Mouse (Mus musculus) E14TG2a.4 (cell line): ENCODE measurements around the gene Plpp1.

Experiments used
- H3K27me3 ChIP-seq: 2 replicates; pipeline ENCODE4 v1.6.1; 2014; ENCODE audit warnings: low read length, control low read depth; ENCODE audit not compliant: insufficient read depth
- H3K36me3 ChIP-seq: 2 replicates; pipeline ENCODE4 v1.6.1; 2014; ENCODE audit warnings: low read length, control low read depth; ENCODE audit not compliant: insufficient read depth
- H3K4me1 ChIP-seq: replicated peaks from 2 replicates; pipeline ENCODE4 v1.6.1; 2014; ENCODE audit warnings: low read depth, low read length, control low read depth
- H3K4me3 ChIP-seq: replicated peaks from 2 replicates; pipeline ENCODE4 v1.5.1; 2014; ENCODE audit warnings: mild to moderate bottlenecking, low read length
- H3K9me3 ChIP-seq: 2 replicates; pipeline ENCODE4 v1.6.1; 2014; ENCODE audit warnings: low read length, control low read depth
- CTCF ChIP-seq: conservative IDR thresholded peaks from 2 replicates; pipeline ENCODE4 v1.5.1; 2014; ENCODE audit warnings: low read length
- NANOG ChIP-seq: IDR thresholded peaks from 2 replicates; pipeline ENCODE4 v1.6.1; 2014; ENCODE audit warnings: borderline replicate concordance, low read length, mixed read lengths
- POU5F1 ChIP-seq: IDR thresholded peaks from 2 replicates; pipeline ENCODE4 v1.6.1; 2014; ENCODE audit warnings: low read length, borderline replicate concordance

Gene Plpp1

GRCm38 (mm10) chr13:112818125-112818524, 17.5 kb downstream of the Plpp1 start:
- no peak for TF ChIP-seq POU5F1
- TF ChIP-seq CTCF, result no peak
- no peak for TF ChIP-seq NANOG

GRCm38 (mm10) chr13:112822413-112822812, 21.8 kb downstream of the Plpp1 start:
- H3K36me3 ChIP-seq, result peaks cover 18% of the 10 kb centered on the region
- H3K4me3 ChIP-seq, result no peak overlapping the region
- H3K9me3 ChIP-seq, result no peaks in the 10 kb centered on the region
- H3K4me1 ChIP-seq, result peaks cover 26% of the 10 kb centered on the region
- TF ChIP-seq POU5F1 (no peak), CTCF (no peak), NANOG (no peak)
- no peaks in the 10 kb centered on the region for H3K27me3 ChIP-seq

More at GRCm38 (mm10) chr13:112818125-112818524, 17.5 kb downstream of the Plpp1 start:
- Histone ChIP-seq H3K4me3 (no peak overlapping the region), H3K27me3 (no peaks in the 10 kb centered on the region), H3K36me3 (peaks cover 16% of the 10 kb centered on the region), H3K9me3 (no peaks in the 10 kb centered on the region), H3K4me1 (0 out of 2 replicates have a peak, but pooled peaks cover 4% of the 10 kb centered on the region)

GRCm38 (mm10) chr13:112823236-112823910, 22.8 kb downstream of the Plpp1 start:
- peaks cover 18% of the 10 kb centered on the region for H3K36me3 ChIP-seq
- H3K27me3 ChIP-seq, result no peaks in the 10 kb centered on the region
- no peaks in the 10 kb centered on the region for H3K9me3 ChIP-seq
- peaks cover 26% of the 10 kb centered on the region for H3K4me1 ChIP-seq
- no peak for TF ChIP-seq POU5F1
- no peak for TF ChIP-seq CTCF
- no peak for TF ChIP-seq NANOG
- no peak overlapping the region for H3K4me3 ChIP-seq

- H3K4me3 ChIP-seq, result no peak overlapping the region
- peaks cover 16% of the 10 kb centered on the region for H3K36me3 ChIP-seq
- H3K27me3 ChIP-seq, result no peaks in the 10 kb centered on the region
- H3K4me1 ChIP-seq, result peaks cover 26% of the 10 kb centered on the region
- H3K9me3 ChIP-seq, result no peaks in the 10 kb centered on the region
- TF ChIP-seq NANOG (no peak), CTCF (no peak), POU5F1 (no peak)
These were observed 23.5 kb downstream of the Plpp1 start for GRCm38 (mm10) chr13:112823911-112824648.

GRCm38 (mm10) chr13:112825479-112825878, 24.9 kb downstream of the Plpp1 start:
- peaks cover 32% of the 10 kb centered on the region for H3K4me1 ChIP-seq
- TF ChIP-seq NANOG, result no peak
- H3K9me3 ChIP-seq, result no peaks in the 10 kb centered on the region
- peaks cover 17% of the 10 kb centered on the region for H3K36me3 ChIP-seq
- no peak overlapping the region for H3K4me3 ChIP-seq
- no peaks in the 10 kb centered on the region for H3K27me3 ChIP-seq

GRCm38 (mm10) chr13:112829619-112830018, 29.0 kb downstream of the Plpp1 start:
- Histone ChIP-seq H3K27me3 (no peaks in the 10 kb centered on the region), H3K9me3 (no peaks in the 10 kb centered on the region), H3K4me3 (no peak overlapping the region), H3K4me1 (peaks cover 42% of the 10 kb centered on the region), H3K36me3 (peaks cover 15% of the 10 kb centered on the region)
- TF ChIP-seq POU5F1 (no peak), CTCF (no peak), NANOG (no peak)

- no peaks in the 10 kb centered on the region for H3K27me3 ChIP-seq
- 0 out of 2 replicates have a peak, but pooled peaks cover 3% of the 10 kb centered on the region for H3K36me3 ChIP-seq
- TF ChIP-seq CTCF, result no peak
- no peak for TF ChIP-seq NANOG
- no peak for TF ChIP-seq POU5F1
- no peak overlapping the region for H3K4me3 ChIP-seq
- H3K9me3 ChIP-seq, result no peaks in the 10 kb centered on the region
- peaks cover 39% of the 10 kb centered on the region for H3K4me1 ChIP-seq
These were observed 32.0 kb downstream of the Plpp1 start for GRCm38 (mm10) chr13:112832589-112832988.

GRCm38 (mm10) chr13:112833253-112833894, 32.8 kb downstream of the Plpp1 start:
- H3K36me3 ChIP-seq, result 0 out of 2 replicates have a peak, but pooled peaks cover 3% of the 10 kb centered on the region
- H3K4me1 ChIP-seq, result peaks cover 41% of the 10 kb centered on the region
- TF ChIP-seq POU5F1 (no peak), CTCF (no peak), NANOG (no peak)
- no peaks in the 10 kb centered on the region for H3K9me3 ChIP-seq
- no peaks in the 10 kb centered on the region for H3K27me3 ChIP-seq
- H3K4me3 ChIP-seq, result no peak overlapping the region; the same call in 1 of the 2 replicates
